Mouse (Mus musculus): ENCODE data around the gene Bloc1s2.

GRCm38 (mm10) chr19:44135072-44135959, 10.9 kb downstream of the Bloc1s2 start, which contains the start of gene Cwf19l1:
- TF ChIP-seq CTCF (IDR thresholded peaks at IDR 0.05; ENCODE audit: low read depth) (no peak), EP300 (IDR thresholded peaks at IDR 0.05; ENCODE audit: low read depth) (no peak; the same call in 1 of the 2 replicates)
